Mouse (Mus musculus) liver, postnatal 0 days (tissue): ENCODE measurements around the gene Samd13. TPM values are rescaled to one million over a fixed set of nuclear protein-coding genes. Genes with fewer than 3 reads are reported as not detected.

Experiments
- ATAC-seq: fragments of 200-750 bp; cut with Nextera tagmentation; 2 replicates; pipeline ENCODE4 v1.8.0; 2017; ENCODE audit warnings: mild to moderate bottlenecking, moderate library complexity
- DNase-seq: peaks from one replicate; pipeline ENCODE4 v3.0.0-alpha.2; 2016
- H3K27ac ChIP-seq: fragments of 300-500 bp; sonication (generic); 2 replicates; pipeline ENCODE4 v1.5.1; 2014; ENCODE audit warnings: antibody characterized with exemption, moderate library complexity, mild to moderate bottlenecking, low read depth
- H3K27me3 ChIP-seq: fragments of 300-500 bp; sonication (generic); 2 replicates; pipeline ENCODE4 v1.6.1; 2014; ENCODE audit warnings: low read length, control low read depth, mixed read lengths; ENCODE audit not compliant: insufficient read depth
- H3K36me3 ChIP-seq: fragments of 300-500 bp; sonication (generic); replicated peaks from 2 replicates; pipeline ENCODE4 v1.6.1; 2014; ENCODE audit warnings: mild to moderate bottlenecking, control low read depth, low read length, moderate library complexity, mixed read lengths; ENCODE audit not compliant: insufficient read depth
- H3K4me1 ChIP-seq: fragments of 300-500 bp; sonication (generic); 2 replicates; pipeline ENCODE4 v1.6.1; 2014; ENCODE audit warnings: antibody characterized with exemption, mild to moderate bottlenecking, control low read depth; ENCODE audit not compliant: insufficient read depth
- H3K4me2 ChIP-seq: fragments of 300-500 bp; sonication (generic); 2 replicates; pipeline ENCODE4 v1.6.1; 2014; ENCODE audit warnings: low read depth, mild to moderate bottlenecking, low read length, moderate library complexity, mixed read lengths
- H3K4me3 ChIP-seq: fragments of 300-500 bp; sonication (generic); 2 replicates; pipeline ENCODE4 v1.5.1; 2014; ENCODE audit warnings: low read depth, low read length
- H3K9ac ChIP-seq: fragments of 300-500 bp; sonication (generic); replicated peaks from 2 replicates; pipeline ENCODE4 v1.6.1; 2014; ENCODE audit warnings: mild to moderate bottlenecking, moderate library complexity
- H3K9me3 ChIP-seq: fragments of 300-500 bp; sonication (generic); 2 replicates; pipeline ENCODE4 v1.6.1; 2016; ENCODE audit warnings: mild to moderate bottlenecking, control low read depth, low read length, mixed read lengths
- CTCF ChIP-seq: sonication (generic); IDR thresholded peaks from 2 replicates; pipeline ENCODE4 v1.5.1; 2016; ENCODE audit warnings: antibody characterized with exemption, low read depth
- EP300 ChIP-seq: IDR thresholded peaks from 2 replicates; pipeline ENCODE4 v1.6.1; 2016; ENCODE audit warnings: antibody characterized with exemption, low read depth, mild to moderate bottlenecking
- whole genome bisulfite sequencing: fragments of 180-500 bp; shearing (Covaris S2); extraction: QIAGEN DNeasy Blood & Tissue Kit; methylation state at CpG from one replicate; pipeline ENCODE4 v1.1.7; 2014; ENCODE audit not compliant: insufficient replicate concordance; 5-methylcytosine and 5-hydroxymethylcytosine counted together
- polyA plus RNA-seq: library from polyadenylated mRNA; unstranded; fragments of >200 nt; fragmentation: Nextera tagmentation; extraction: Ambion mirVana; gene quantifications from 2 replicates; pipeline ENCODE4 v1.2.1, GENCODE M21; 2015

The Samd13 gene
- polyA plus RNA-seq, 1 experiment from 2014 or later: not detected

DNA sequence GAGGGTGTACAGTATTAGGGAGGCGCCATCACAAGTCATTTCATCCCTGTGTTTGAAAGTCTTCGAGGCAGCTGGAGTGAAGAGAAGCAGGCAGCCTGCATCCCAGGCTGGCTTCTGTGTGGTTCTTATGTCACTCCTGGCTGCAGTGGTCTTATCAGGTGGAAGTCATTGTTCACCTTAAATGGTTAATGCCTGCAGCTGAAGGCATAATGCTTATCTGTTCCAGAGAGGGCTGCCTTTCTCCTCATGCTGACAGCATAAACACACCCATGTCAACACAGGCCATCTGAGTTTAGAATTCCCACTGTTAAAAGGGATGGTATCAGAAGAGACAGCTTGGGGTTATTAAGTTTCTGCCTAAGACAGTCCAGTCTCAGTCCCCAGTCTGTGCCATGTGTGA, 84.2 kb downstream of the Samd13 start:
- WGBS: 59% methylated on average over 2 of the region's 2 CpGs

DNA sequence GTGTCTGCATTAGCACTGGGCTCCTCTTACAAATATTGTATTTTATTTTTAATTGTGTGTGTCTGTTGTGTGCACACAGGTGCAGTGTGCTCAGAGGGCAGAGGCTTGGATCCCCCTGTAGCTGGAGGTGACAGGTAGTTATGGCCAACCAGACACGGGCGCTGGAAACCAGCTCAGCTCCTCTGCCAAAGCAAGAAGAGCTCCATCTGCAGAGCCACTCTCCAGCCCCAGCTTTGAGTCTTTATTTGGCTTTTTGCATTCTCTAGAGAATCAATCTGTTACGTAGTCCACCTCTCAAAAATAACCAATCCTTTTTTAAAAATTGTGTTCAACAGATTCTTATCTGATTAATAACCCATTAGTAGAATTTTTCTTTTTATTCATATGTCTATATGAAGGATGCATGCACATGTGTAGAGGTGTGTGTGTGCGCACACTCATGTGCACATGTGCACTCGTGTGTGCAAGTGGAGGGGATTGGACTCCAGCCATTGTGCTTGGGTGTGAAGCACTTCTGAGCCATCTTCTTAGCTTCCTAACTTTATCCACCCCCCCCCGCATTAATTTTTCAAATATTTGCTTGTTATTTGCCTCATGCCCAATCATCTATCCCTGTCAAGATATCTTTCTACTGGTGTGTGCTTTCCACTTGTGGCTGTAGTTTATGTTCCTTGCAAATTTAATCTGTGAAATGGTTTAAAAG, 86.0 kb downstream of the Samd13 start:
- no peaks in the 10 kb centered on the region for H3K27me3 ChIP-seq
- TF ChIP-seq EP300: no peak
- no peak for TF ChIP-seq CTCF
- H3K9me3 ChIP-seq: no peaks in the 10 kb centered on the region
- peak overlapping the region; percentile 58 for H3K9ac ChIP-seq
- 78% methylated on average over 6 of the region's 6 CpGs for WGBS
- peak overlapping the region; percentile 67 for H3K4me2 ChIP-seq
- H3K36me3 ChIP-seq: no peaks in the 10 kb centered on the region
- peaks cover 1% of the 10 kb centered on the region for H3K4me1 ChIP-seq
- peak overlapping the region; percentile 95 for H3K27ac ChIP-seq
- H3K4me3 ChIP-seq: peak overlapping the region; percentile 33
- DNase-seq: no peak
- no peak for ATAC-seq

More for the DNA sequence above, 84.2 kb downstream of the Samd13 start:
- Histone ChIP-seq H3K4me1 (no peaks in the 10 kb centered on the region; the same call in 1 of the 2 replicates), H3K9me3 (no peaks in the 10 kb centered on the region), H3K4me3 (no peak overlapping the region), H3K36me3 (no peaks in the 10 kb centered on the region), H3K27me3 (no peaks in the 10 kb centered on the region), H3K27ac (peak overlapping the region; percentile 22; the same call in 1 of the 2 replicates), H3K4me2 (peak overlapping the region; percentile 67), H3K9ac (no peak overlapping the region; the same call in 1 of the 2 replicates)
- DNase-seq (no peak), ATAC-seq (no peak)
- TF ChIP-seq EP300 (no peak), CTCF (no peak)

DNA sequence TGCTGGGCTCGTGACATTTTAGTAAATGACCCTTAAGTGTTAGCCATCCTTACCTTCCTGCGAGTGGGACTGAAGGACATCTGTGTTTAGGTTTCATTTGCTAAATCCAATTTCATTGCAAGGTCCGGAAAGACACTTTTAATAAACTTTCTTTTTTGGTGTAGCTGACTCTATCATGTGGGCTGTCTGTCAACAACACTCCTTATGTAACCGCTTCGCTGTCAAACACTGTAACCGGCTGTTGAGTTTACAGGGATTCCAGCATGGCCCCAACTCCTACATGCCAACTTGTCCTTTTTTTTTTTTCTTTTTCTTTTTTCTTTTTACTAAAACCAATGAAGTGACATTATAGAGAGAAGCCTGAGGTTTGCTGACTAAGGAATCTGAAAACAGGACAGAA, 87.0 kb downstream of the Samd13 start:
- no peaks in the 10 kb centered on the region for H3K27me3 ChIP-seq
- peak overlapping the region; percentile 33 for H3K4me3 ChIP-seq
- peak overlapping the region; percentile 95 for H3K27ac ChIP-seq
- peaks cover 6% of the 10 kb centered on the region for H3K4me1 ChIP-seq
- H3K9me3 ChIP-seq: no peaks in the 10 kb centered on the region
- DNase-seq (no peak), ATAC-seq (no peak)
- 67% methylated on average over 6 of the region's 6 CpGs for WGBS
- TF ChIP-seq EP300 (no peak), CTCF (no peak)
- H3K4me2 ChIP-seq: peak overlapping the region; percentile 67
- peak overlapping the region; percentile 58 for H3K9ac ChIP-seq
- no peaks in the 10 kb centered on the region for H3K36me3 ChIP-seq

DNA sequence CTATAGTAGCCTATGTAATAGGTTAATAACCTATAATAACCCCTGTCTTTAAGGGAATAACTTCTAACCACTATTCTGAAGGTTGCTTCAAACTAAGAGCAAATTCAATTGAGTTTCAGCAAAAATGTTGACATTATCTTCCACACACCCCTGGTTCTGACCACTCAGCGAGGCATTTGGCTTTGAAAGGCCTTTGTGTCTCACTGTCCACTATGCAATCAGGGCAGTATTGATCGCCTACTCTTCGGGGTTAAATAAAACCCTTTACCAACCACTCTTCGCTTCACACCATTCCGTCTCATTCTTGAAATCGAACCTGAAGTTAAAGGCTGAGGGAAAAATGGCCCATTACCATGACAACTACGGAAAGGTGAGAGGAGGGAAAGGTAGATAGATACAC, 88.5 kb downstream of the Samd13 start:
- Histone ChIP-seq H3K27ac (peak overlapping the region; percentile 95), H3K4me3 (peak overlapping the region; percentile 33), H3K9me3 (no peaks in the 10 kb centered on the region), H3K27me3 (no peaks in the 10 kb centered on the region), H3K36me3 (no peaks in the 10 kb centered on the region), H3K4me2 (peak overlapping the region; percentile 67), H3K4me1 (peaks cover 6% of the 10 kb centered on the region), H3K9ac (peak overlapping the region; percentile 58)
- peak; percentile 39 for DNase-seq
- TF ChIP-seq CTCF: no peak
- TF ChIP-seq EP300: peak; percentile 25; the same call in 1 of the 2 replicates
- 62% methylated on average over 7 of the region's 7 CpGs for whole genome bisulfite sequencing
- ATAC-seq: peak; percentile 81

DNA sequence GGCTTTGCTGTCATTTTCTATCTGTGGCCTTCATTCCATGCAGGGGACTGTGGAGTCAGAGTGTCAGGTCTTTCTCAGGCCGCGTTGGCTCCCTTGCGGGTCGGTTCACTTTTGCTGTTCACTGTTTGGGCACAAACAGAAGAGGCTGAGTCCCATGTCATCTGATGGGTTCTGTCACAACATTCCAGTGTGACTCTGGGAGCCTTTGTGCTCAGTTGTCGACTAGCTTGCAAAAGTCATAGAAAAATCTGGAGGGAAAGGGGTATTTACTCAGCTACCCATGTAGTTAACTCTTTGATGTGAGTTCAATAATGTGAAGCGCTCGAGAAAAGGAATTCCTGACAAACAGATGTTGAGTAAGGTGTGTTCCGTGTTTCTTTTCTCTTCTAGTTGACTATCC, 89.0 kb downstream of the Samd13 start:
- no peak for DNase-seq
- Histone ChIP-seq H3K27ac (peak overlapping the region; percentile 95), H3K4me3 (no peak overlapping the region), H3K4me2 (peak overlapping the region; percentile 67), H3K9me3 (no peaks in the 10 kb centered on the region), H3K4me1 (peaks cover 6% of the 10 kb centered on the region), H3K36me3 (no peaks in the 10 kb centered on the region), H3K9ac (peak overlapping the region; percentile 18; the same call in 1 of the 2 replicates), H3K27me3 (no peaks in the 10 kb centered on the region)
- TF ChIP-seq CTCF (no peak), EP300 (no peak)
- ATAC-seq: peak; percentile 52
- WGBS: 65% methylated on average over 8 of the region's 8 CpGs

DNA sequence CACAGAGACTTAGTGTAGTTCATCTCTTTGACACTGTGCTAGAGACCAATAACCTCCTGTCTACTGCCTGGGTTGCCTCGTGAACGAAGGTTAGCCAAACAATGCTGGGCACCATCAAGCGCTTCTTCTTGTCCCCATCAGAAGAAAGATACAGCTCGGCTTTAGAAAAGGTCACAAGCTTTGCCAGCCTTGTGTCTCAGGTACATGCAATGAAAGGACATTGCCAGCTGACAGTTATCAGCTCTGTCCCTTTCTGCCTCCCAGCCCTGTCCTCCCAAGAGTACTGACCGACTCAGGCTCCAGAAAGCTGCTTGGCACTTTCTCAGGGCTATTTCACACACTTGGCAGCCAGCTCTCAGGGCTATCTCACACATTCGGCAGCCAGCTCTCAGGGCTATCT, 90.0 kb downstream of the Samd13 start:
- DNase-seq: no peak
- WGBS: 67% methylated on average over 6 of the region's 6 CpGs
- H3K4me3 ChIP-seq: no peak overlapping the region

More for the DNA sequence above, 90.0 kb downstream of the Samd13 start:
- H3K27ac ChIP-seq: peak overlapping the region; percentile 95
- H3K36me3 ChIP-seq: no peaks in the 10 kb centered on the region
- peak overlapping the region; percentile 44 for H3K4me2 ChIP-seq
- H3K9me3 ChIP-seq: no peaks in the 10 kb centered on the region
- H3K27me3 ChIP-seq: no peaks in the 10 kb centered on the region
- H3K4me1 ChIP-seq: peaks cover 6% of the 10 kb centered on the region
- no peak for TF ChIP-seq CTCF
- no peak for TF ChIP-seq EP300
- ATAC-seq: no peak
- H3K9ac ChIP-seq: peak overlapping the region; percentile 46

Other genes starting within 250 kb of the Samd13 start
- gene Ctbs, start 235.8 kb downstream of the Samd13 start, polyA plus RNA-seq: 8.3 and 9.9 TPM in 2 replicates
- 0.62 and 1.5 TPM in 2 replicates for gene Spata1, start 185.8 kb downstream of the Samd13 start, polyA plus RNA-seq
- gene Gng5, start 185.8 kb downstream of the Samd13 start, polyA plus RNA-seq: 764 and 778 TPM in 2 replicates
- gene Rpf1, start 164.2 kb downstream of the Samd13 start, polyA plus RNA-seq: 24.0 and 24.6 TPM in 2 replicates
- 213 and 245 TPM in 2 replicates for gene Uox, start 115.2 kb downstream of the Samd13 start, polyA plus RNA-seq
- 3.9 and 4.0 TPM in 2 replicates for gene Dnase2b, start 70.0 kb downstream of the Samd13 start, polyA plus RNA-seq
- gene 4930503B20Rik, start 34.3 kb downstream of the Samd13 start, polyA plus RNA-seq: not detected in 2 replicates
- gene Prkacb, start 127.4 kb upstream of the Samd13 start, polyA plus RNA-seq: 14.1 and 15.4 TPM in 2 replicates
- gene Ttll7, start 166.8 kb upstream of the Samd13 start, polyA plus RNA-seq: 0.52 and 0.79 TPM in 2 replicates